Mouse (Mus musculus) urinary bladder, postnatal 36 days (tissue): ENCODE results near the gene Pxn.
A peak's percentile ranks its signal among the peaks of the same experiment; 100 is the strongest.
"Not testable (repeated sequence)": the region's sequence is repeated elsewhere in the genome, so short reads cannot be mapped to it uniquely, and the experiment has no call there.

Experiments
- DNase-seq, 2 experiments: peaks; one replicate each; pipeline ENCODE4 v3.0.0; 2022; ENCODE audit warnings: low spot score in 2 of 2, mixed read lengths in 1 of 2

The Pxn gene

GRCm38 (mm10) chr5:115486726-115487125 is 19.8 kb upstream of the Pxn start:
- DNase-seq = no peak

GRCm38 (mm10) chr5:115487353-115487752 is 19.1 kb upstream of the Pxn start:
- DNase-seq = no peak

- no peak for DNase-seq
These were observed 18.4 kb upstream of the Pxn start for GRCm38 (mm10) chr5:115487942-115488580.

GRCm38 (mm10) chr5:115488841-115489698 is 17.4 kb upstream of the Pxn start:
- DNase-seq = peak; percentile 77 to 78

DNA sequence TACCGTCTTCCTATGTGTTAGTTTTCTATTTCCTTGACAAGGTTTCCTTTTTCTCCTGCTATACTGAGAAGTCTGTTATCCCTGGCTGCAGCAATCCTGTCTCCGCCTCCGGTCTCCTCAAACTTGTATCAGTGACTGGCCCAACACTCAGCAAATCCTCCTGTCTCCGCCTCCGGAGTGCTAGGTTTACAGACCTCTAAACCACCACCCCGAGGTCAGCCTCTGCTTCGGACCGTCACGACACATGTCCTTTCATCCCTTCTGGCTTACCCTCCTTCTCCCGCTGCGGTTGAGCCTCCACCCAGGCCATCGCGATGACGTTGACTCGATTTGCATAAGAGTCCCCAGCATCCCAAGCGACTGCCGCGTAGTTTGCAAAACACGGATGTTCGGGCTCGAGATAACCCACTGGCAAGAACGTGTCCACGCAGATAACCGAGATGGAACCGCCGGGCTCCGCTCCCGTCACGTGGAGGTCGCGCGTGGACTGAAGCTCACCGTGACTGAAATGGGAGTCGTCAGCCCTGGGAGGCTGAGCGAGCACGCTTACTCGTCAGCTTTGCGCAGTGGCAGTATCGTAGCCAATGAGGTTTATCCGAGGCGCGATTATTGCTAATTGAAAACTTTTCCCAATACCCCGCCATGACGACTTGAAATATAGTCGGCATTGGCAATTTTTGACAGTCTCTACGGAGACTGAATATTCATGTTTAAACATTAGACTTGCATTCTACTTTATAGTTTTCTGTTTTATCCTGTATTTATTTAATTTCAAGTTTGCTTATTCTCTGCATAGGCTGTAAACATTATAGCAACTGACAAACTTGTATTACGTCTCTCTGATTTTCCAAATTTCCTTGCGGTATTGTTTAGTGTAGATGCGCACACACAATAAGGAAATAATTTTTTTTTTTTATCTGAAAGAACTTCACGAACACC is 16.5 kb upstream of the Pxn start:
- DNase-seq = peak; percentile 84 to 87

- DNase-seq = no peak
These were observed 15.9 kb upstream of the Pxn start for GRCm38 (mm10) chr5:115490638-115491000.

DNA sequence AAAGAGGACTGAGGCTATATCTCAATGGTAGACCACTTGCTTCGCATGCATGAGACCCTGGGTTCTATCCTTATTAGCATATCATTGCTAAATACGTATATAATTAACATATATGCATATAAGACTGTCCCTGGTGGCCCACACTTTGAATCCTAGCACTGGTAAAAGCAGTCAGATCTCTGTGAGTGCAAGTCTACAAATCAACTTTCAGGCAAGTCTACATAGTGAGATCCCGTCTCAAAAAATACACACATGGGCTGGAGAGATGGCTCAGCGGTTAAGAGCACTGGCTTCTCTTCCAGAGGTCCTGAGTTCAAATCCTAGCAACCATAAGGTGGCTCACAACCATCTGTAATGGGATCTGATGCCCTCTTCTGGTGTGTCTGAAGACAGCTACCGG is 15.4 kb upstream of the Pxn start:
- DNase-seq = no peak

GRCm38 (mm10) chr5:115491771-115492322 is 14.6 kb upstream of the Pxn start:
- DNase-seq = peak; percentile 62 to 73

GRCm38 (mm10) chr5:115492711-115493335 is 13.7 kb upstream of the Pxn start:
- DNase-seq = no peak

DNA sequence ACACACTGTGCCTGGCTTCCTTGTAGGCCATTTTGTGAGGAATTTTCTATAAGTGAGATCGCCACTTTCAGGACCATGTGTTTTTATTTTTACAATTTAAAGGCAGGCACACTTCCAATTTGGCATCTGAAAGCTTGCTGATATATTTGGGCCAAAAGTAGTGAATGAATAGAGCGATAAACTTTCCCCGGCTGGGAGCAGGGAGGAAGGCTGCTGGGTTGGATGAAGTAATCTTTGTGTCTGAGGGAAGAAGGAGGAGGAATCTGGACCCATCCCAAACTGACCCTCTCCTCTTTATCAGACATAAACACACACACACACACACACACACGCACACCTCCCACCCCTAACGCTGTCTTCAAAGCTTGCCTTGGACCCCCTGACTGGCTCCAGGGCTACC is 13.0 kb upstream of the Pxn start:
- DNase-seq = no peak

DNA sequence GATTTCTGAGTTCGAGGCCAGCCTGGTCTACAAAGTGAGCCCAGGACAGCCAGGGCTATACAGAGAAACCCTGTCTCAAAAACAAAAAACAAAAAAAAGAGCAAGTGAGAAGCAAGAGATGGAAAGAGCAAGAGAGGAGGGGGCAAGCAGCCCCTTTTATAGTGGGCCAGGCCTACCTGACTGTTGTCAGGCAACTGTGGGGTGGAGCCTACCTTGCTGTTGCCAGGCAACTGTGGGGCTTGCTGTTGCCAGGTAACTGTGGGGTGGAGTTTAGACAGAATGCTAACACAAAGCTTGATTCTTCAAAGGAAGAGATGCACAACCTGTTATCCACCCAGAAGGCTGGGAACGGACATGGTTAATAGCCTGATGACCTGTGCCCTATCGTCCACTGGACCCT is 10.9 kb upstream of the Pxn start:
- not testable (repeated sequence) for DNase-seq

- no peak for DNase-seq
These were observed 9.4 kb upstream of the Pxn start for GRCm38 (mm10) chr5:115497033-115497432.

- no peak for DNase-seq
These were observed 7.9 kb upstream of the Pxn start for GRCm38 (mm10) chr5:115498307-115499240.

DNA sequence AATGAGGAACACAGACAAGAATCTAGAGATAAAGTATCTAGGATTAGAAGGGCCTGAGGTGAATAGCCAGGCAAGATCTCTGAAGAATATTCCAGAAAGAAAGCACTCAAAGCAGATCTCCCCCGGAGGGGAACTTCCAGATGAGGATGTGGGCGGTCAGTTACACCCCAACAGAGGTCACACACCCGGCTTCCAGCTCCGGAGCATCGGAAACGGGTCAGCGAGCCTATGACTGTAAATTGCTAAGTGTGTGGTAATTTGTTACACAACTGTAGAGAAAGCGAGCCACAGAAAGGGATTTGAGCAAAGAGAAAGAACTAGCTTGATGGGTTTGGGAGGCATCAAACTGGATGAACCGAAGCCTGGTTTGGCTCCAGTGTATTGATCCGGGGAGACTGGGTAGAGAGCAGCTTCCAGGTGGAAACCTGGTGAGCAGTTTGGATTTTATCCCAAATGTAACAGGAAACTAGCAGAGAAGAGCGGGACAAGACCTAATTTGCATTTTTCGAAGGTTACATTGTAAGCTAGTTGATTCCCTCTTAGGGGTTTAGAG is 6.0 kb upstream of the Pxn start:
- DNase-seq = no peak

DNA sequence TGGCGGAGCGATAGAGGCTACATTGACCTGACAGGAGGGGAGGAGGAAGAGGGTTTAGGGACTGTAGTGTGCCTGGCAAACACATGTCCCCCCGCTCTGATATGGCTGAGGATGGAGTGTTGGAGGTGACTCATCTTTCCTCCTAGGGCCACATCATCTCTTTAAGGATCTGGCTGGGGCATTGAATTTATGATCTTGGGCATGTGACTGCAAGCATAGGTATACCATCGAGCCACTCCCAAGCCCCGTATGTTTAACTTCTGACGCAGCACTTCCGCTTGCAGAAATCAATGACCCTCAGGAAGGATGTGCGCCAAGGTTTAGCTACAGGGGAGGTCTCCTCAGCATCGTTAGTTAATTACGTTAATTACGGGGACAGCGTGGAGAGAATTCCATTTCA is 3.4 kb upstream of the Pxn start:
- DNase-seq = peak; percentile 46 to 59

- not testable (repeated sequence) for DNase-seq
These were observed 859 bp upstream of the Pxn start for GRCm38 (mm10) chr5:115505617-115506016.

DNA sequence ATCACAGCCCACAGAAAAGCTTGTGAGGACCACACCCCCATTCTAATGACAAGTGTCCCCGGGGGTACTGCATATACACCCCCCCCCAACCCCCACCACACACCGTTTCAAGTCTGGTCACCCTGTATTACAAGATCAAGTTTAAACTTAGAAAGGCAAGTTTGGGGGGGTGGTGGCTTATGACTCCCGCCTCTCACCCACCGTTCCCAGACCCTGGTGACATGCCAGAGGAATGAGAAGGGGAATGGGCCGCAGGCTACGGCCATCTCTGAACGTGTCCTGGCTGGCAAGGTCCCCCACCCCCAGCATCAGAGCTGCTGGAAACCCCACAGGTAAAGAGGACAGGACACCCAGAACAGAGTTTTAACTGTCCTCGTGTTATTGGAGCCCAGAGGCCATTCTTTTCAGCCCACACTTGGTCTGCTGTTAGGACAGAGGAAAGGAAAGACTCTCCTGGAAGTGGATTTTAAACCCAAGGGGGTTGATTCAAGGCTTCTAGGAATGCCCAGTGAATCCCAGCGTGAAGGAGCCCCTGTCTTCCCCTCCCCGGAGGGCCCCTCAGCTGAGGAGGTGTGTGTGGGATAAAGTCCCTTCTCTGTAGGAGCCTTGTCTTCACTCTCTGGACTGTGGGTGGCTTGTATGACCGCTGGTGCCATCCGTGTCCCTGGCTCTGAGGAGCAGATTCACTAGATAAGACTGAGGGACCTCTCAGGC is 948 bp downstream of the Pxn start:
- DNase-seq = no peak

DNA sequence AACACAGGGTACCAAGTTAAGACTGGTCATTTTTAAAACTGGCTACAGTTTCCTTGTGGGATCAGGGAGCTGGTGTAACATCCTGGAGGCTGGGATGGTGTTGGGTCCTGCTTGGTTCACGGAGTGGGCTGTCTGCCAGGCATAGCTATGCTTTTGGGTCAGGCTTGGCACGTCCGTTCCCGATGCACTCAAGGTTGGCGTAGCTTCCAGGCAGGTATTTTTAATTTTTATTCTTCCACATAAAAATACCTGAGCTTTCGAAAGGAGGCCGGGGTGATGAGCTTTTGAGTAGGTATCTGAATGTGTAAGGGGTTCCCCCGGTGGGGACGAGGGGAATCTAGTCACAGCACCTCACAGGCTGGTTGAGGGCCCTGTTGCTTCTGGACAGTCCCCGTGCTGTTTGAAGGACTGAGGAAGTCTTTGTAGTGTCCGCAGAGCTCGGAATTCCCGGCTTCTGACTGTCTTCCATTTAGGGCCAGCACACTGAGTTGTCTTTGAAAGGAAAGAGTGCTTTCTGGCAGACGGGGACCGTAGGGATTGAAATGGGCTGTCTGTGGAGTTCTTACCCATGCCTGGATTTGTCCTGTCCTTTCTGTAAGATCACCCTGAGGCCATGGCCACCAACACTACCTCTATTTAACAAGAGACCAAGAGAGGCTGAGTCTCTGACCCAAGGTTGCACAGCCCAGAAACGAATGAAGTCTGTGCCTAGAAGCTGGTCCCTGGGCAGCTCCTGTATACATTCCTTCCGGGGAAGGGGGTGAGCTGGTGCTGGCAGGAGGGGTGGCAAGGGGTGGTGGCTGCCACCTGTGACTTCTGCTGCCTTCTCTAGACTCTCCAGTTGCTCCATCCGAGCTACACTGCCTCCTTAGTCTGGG is 1.7 kb downstream of the Pxn start:
- no peak for DNase-seq

- DNase-seq = no peak
These were observed 2.3 kb downstream of the Pxn start for GRCm38 (mm10) chr5:115508859-115509147.
